Mouse (Mus musculus): ENCODE results near the gene Kansl1.
"Not testable (repeated sequence)": the region's sequence is repeated elsewhere in the genome, so short reads cannot be mapped to it uniquely, and the experiment has no call there.

The Kansl1 gene

DNA sequence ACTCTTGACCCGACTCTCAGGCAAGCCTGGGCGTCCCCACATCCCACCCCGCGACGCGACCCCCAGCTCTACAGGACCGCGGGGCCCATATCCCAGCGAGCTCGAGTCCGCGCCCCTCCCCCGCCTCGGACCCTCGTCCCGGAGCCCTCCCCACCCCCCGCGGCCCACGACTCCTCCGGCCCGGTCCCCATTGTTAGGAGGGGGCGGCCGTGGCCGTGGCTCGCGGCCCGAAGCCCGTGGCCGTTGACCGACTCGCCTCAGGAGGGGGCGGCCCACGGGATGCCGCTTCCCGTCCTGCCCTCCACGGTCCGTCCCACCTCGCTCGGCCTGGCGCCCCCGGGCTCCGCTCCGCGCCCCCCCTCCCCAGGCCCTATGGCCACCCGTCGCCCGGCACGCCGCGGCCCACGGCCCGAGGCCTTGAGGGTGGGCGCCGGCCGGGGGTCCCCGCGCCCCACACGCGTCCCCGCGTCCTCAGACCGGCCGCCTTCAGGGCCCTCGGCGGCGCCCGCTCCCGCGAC, at the start of gene Kansl1:
Kansl1 (minus strand) TSS at position 111 of the 518 bp plus-strand sequence.
- DNase-seq (ENCODE audit: low spot score): peak; percentile 17

DNA sequence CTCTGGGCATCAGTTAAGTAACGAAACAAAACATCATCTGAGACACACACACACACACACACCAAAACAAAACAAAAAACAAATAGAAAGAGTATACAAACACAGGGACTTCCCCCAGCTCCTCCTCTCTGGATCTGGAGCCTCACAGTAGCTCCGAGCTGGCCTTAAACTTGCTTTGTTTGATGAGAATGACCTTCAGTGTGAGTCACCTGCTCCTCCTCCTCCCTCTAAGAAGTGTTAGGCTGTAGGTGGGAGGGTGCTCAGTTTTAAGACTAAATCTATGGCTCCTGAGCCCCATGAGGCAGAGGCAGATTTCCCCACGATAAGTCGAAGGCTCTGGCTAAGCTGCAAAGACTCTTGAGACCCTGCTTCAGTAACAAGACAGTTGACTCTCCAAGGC, 43.8 kb upstream of the Kansl1 start:
- no peak for DNase-seq (ENCODE audit: low spot score)

GRCm38 (mm10) chr11:104510606-104511005, 41.9 kb upstream of the Kansl1 start:
- DNase-seq (ENCODE audit: low spot score): peak; percentile 48

GRCm38 (mm10) chr11:104508455-104508854, 39.8 kb upstream of the Kansl1 start:
- no peak for DNase-seq (ENCODE audit: low spot score)

DNA sequence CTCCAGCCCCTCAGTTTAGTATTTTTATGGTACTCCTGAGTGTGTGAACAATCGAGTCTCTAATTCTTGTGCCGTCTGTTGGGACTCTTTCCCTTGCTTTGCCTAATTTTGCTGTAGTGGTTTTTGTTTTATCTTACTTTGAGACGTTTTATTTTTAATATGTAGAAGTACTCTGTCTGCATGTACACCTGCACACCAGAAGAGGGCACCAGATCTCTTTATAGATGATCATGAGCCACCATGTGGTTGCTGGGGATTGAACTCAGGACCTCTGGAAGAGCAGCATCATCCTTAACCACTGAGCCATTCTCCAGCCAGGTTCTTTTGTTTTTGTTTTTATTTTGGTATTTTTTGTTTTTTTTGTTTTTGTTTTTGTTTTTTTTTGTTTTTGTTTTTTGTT, 19.6 kb upstream of the Kansl1 start:
- DNase-seq (ENCODE audit: low spot score): no peak

GRCm38 (mm10) chr11:104481971-104482370, 13.3 kb upstream of the Kansl1 start:
- no peak for DNase-seq (ENCODE audit: low spot score)

- no peak for DNase-seq (ENCODE audit: low spot score)
Measured at GRCm38 (mm10) chr11:104479505-104479904, 10.8 kb upstream of the Kansl1 start.

DNA sequence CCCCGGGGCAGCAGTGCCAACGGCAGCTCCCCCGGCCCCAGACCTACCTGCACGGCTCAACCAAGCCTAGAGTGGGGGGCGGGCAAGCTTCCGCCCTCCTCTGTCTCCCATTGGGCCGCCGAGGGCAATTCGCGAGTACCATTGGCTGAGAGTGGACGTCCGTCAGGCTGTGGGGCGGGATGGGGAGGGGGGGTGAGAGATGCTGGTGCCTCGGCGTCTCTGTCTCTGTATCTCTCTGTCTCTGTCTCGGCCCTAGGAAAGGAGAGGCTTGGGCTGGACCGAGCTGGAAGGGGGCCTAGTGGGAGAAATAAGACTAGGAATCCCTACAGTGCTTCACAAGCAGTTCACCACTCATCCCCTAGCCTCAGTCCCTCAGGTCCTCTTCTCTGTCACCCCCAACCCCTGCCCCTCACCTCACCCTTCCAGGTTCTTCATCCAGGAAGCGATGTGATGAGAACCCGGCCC, 742 bp upstream of the Kansl1 start:
- DNase-seq (ENCODE audit: low spot score): peak; percentile 94

- DNase-seq (ENCODE audit: low spot score): no peak
Measured at GRCm38 (mm10) chr11:104467698-104468097, 963 bp downstream of the Kansl1 start.

DNA sequence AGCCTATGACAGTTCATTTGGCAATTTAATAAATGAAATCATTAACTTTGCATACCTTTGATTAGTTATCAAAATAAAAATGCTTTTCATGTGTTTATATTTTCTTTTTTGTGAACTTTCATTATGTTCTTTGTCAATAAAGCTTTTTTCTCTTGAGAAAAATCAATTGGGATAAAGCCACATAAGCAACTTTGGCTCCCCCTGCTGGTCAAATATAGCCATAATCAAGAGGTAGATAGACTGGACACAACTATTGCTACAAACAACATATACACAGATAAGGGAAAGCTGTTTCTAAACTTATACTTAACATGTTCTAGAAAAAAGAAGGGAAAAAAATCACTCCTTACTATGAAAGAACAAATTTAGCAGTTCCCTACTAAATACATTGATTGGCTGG, 7.1 kb downstream of the Kansl1 start:
- peak; percentile 87 for DNase-seq (ENCODE audit: low spot score)

GRCm38 (mm10) chr11:104459671-104460070, 9.0 kb downstream of the Kansl1 start:
- DNase-seq (ENCODE audit: low spot score): no peak

GRCm38 (mm10) chr11:104458507-104458906, 10.2 kb downstream of the Kansl1 start:
- DNase-seq (ENCODE audit: low spot score): no peak

DNA sequence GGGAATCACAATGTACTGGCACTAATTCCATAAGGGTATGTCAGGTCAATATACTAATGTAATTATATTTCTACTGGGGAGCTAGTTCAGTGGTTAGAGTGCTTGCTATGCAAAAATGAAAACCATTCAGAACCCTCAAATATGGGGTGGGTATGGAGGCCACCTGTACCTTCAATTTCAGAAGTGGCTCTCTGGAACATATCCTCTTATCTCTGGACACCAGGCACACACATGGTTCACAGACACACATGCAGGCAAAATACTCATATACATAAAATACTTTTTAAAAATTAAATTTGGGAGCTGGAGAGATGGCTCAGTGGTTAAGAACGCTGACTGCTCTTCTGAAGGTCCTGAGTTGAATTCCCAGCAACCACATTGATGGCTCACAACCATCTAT, 16.0 kb downstream of the Kansl1 start:
- DNase-seq (ENCODE audit: low spot score): no peak

DNA sequence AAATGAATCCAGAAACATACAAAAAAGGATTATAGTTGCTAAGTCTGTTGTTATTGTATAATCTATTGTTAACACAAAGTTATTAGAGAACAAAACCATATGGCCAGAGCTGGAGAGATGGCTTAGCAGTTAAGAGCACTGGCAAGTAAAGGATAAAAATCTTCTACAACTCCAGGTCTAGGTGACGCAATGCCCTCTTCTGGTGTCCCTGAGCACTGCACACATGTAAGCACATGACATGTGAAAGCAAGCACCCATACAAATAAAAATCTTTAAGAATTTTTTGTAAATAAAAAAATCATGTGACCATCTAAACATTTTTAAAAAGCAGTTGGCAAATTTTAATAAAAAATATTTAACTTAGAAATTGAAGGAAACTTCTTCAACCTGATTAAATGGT, 17.4 kb downstream of the Kansl1 start:
- DNase-seq (ENCODE audit: low spot score): no peak

DNA sequence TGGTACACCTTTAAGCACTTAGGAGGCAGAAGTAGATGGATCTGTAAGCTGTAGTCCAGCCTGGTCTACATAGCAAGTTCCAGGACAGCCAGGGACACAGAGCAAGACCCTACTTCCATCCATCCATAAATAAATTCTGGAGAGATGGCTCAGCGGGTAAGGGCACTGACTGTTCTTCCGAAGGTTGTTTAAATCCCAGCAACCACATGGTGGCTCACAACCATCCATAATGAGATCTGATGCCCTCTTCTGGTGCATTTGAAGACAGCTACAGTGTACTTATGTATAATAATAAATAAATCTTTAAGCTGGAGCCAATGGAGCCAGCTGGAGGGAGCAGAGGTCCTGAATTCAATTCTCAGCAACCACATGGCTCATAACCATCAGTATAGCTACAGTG, 20.2 kb downstream of the Kansl1 start:
- DNase-seq (ENCODE audit: low spot score): not testable (repeated sequence)

- DNase-seq (ENCODE audit: low spot score): no peak
Measured at GRCm38 (mm10) chr11:104445538-104445937, 23.1 kb downstream of the Kansl1 start.

GRCm38 (mm10) chr11:104445044-104445443, 23.6 kb downstream of the Kansl1 start:
- DNase-seq (ENCODE audit: low spot score): no peak

GRCm38 (mm10) chr11:104443359-104443758, 25.3 kb downstream of the Kansl1 start:
- DNase-seq (ENCODE audit: low spot score): no peak

GRCm38 (mm10) chr11:104442333-104443136, 26.1 kb downstream of the Kansl1 start:
- peak; percentile 98 for DNase-seq (ENCODE audit: low spot score)

GRCm38 (mm10) chr11:104441475-104442332, 27.0 kb downstream of the Kansl1 start:
- DNase-seq (ENCODE audit: low spot score): peak; percentile 89

- peak; percentile 49 for DNase-seq (ENCODE audit: low spot score)
Measured at GRCm38 (mm10) chr11:104440521-104441474, 27.9 kb downstream of the Kansl1 start.

GRCm38 (mm10) chr11:104439703-104440102, 29.0 kb downstream of the Kansl1 start:
- DNase-seq (ENCODE audit: low spot score): no peak

All from embryo, embryonic 10 days (tissue).